ENCODE assay signal across 11 mouse cellular contexts in genomic region chr13:59351461-59351860, GRCm38 (mm10).
A peak's percentile ranks its signal among the peaks of the same experiment; 100 is the strongest.
DNase-seq lines count a peak whose midpoint lies in the region; ATAC-seq lines count a peak whose summit lies in the region.
"Had no signal": no experiment of that assay in that cellular context is flagged by ENCODE, and none has a peak within 500 bp of the region (broad histone marks: within the 10 kb centered on the region; RNA-seq: fewer than 3 reads in every experiment).

No protein-coding gene starts in this region.

- 0 out of 2 replicates have a peak overlapping the region, but pooled peaks have one; percentile 8 for H3K27ac ChIP-seq in embryonic facial prominence, embryonic 14.5 days (replicated peaks; ENCODE audit: low read depth, low read length)
- peak overlapping the region; percentile 44; the same call in 1 of the 2 replicates for H3K27ac ChIP-seq in stomach, embryonic 15.5 days
- H3K27ac ChIP-seq: heart, embryonic 10.5 days had no signal

- no peaks in the 10 kb centered on the region for H3K27me3 ChIP-seq in embryonic facial prominence, embryonic 14.5 days (replicated peaks; ENCODE audit: control insufficient read depth, insufficient read depth, low read length)
- H3K27me3 ChIP-seq in stomach, embryonic 15.5 days (replicated peaks): no peaks in the 10 kb centered on the region

- WGBS in embryonic facial prominence, embryonic 14.5 days: 63% methylated on average over 6 of the region's 6 CpGs
- 62% methylated on average over 6 of the region's 6 CpGs for WGBS in stomach, embryonic 15.5 days

- no peak overlapping the region for H3K9ac ChIP-seq in embryonic facial prominence, embryonic 14.5 days (ENCODE audit: low read depth, low read length)
- no peak overlapping the region for H3K9ac ChIP-seq in stomach, embryonic 15.5 days

- peaks cover 5% of the 10 kb centered on the region for H3K9me3 ChIP-seq in embryonic facial prominence, embryonic 14.5 days (ENCODE audit: control insufficient read depth, low read length)
- H3K9me3 ChIP-seq in stomach, embryonic 15.5 days: no peaks in the 10 kb centered on the region

- DNase-seq in heart, postnatal 4 days: peak; percentile 12
- no peak for DNase-seq in heart, adult 18-20 months
- peak; percentile 64 to 65 for DNase-seq in right cerebral cortex, postnatal 10 days (ENCODE audit: low spot score in 2 of 2)
- DNase-seq in right cerebral cortex, adult 2 months (ENCODE audit: low spot score in 2 of 2): no peak
- no peak for DNase-seq in embryonic facial prominence, embryonic 14.5 days (ENCODE audit: low spot score)
- no peak for DNase-seq in spleen, postnatal 36 days (ENCODE audit: low spot score in 2 of 2)
- no peak for DNase-seq in thymus, postnatal 25 days
- DNase-seq: thymus, adult 18-20 months had no signal

- no peak for ATAC-seq in embryonic facial prominence, embryonic 14.5 days (ENCODE audit: low read depth)
- no peak for ATAC-seq in stomach, embryonic 15.5 days (ENCODE audit: insufficient read depth, low FRiP score, low read depth)

- no peak overlapping the region for H3K4me2 ChIP-seq in embryonic facial prominence, embryonic 14.5 days (ENCODE audit: low read depth, low read length)
- no peak overlapping the region for H3K4me2 ChIP-seq in stomach, embryonic 15.5 days

- no peaks in the 10 kb centered on the region for H3K36me3 ChIP-seq in embryonic facial prominence, embryonic 14.5 days (ENCODE audit: control insufficient read depth, insufficient read depth, low read length)
- H3K36me3 ChIP-seq in stomach, embryonic 15.5 days: no peaks in the 10 kb centered on the region
- H3K36me3 ChIP-seq: G1E; heart, embryonic 10.5 days had no signal

- H3K4me3 ChIP-seq in embryonic facial prominence, embryonic 14.5 days (ENCODE audit: low read depth, low read length): no peak overlapping the region
- no peak overlapping the region for H3K4me3 ChIP-seq in stomach, embryonic 15.5 days (replicated peaks)
- H3K4me3 ChIP-seq: heart, embryonic 10.5 days had no signal

- H3K4me1 ChIP-seq in embryonic facial prominence, embryonic 14.5 days (ENCODE audit: control insufficient read depth, insufficient read depth, low read length): no peaks in the 10 kb centered on the region
- no peaks in the 10 kb centered on the region for H3K4me1 ChIP-seq in stomach, embryonic 15.5 days

Comparison
In these comparisons a context has a peak if more than half of its experiments do, and no peak if none do; other contexts are left out.
1. DNase-seq: peak in heart, postnatal 4 days (single experiment) and right cerebral cortex, postnatal 10 days (2 of 2); none in heart, adult 18-20 months (0 of 2), right cerebral cortex, adult 2 months (0 of 2), embryonic facial prominence, embryonic 14.5 days (single experiment), spleen, postnatal 36 days (0 of 2) and thymus, postnatal 25 days (single experiment).